Mouse (Mus musculus) embryonic fibroblast, embryonic 13.5 days (primary cell): ENCODE results near the gene Cyp2d11. TPM values are rescaled to one million over a fixed set of nuclear protein-coding genes. Genes with fewer than 3 reads are reported as not detected.

Experiments used
- H3K27ac ChIP-seq: 2 replicates; pipeline ENCODE4 v1.5.1; 2012; ENCODE audit warnings: low read length, control low read depth, inconsistent platforms; ENCODE audit not compliant: insufficient read depth
- H3K4me1 ChIP-seq: 2 replicates; pipeline ENCODE4 v1.6.1; 2011; ENCODE audit warnings: low read length; ENCODE audit not compliant: control insufficient read depth, insufficient read depth
- H3K4me3 ChIP-seq: 2 replicates; pipeline ENCODE4 v1.5.1; 2011; ENCODE audit warnings: mild to moderate bottlenecking, control low read depth, low read length; ENCODE audit not compliant: insufficient read depth
- CTCF ChIP-seq: IDR thresholded peaks from 2 replicates; pipeline ENCODE4 v1.5.1; 2011; ENCODE audit warnings: mild to moderate bottlenecking, control low read depth, low read length, moderate library complexity, borderline replicate concordance; ENCODE audit not compliant: insufficient read depth
- POLR2A ChIP-seq: IDR thresholded peaks from 2 replicates; pipeline ENCODE4 v1.6.1; 2011; ENCODE audit warnings: low read depth, mild to moderate bottlenecking, control low read depth, low read length, moderate library complexity
- polyA plus RNA-seq: library from polyadenylated mRNA; stranded (reverse); fragments of >200 nt; gene quantifications from 2 replicates; pipeline ENCODE4 v1.2.4, GENCODE M21; 2011; ENCODE audit warnings: low read depth; ENCODE audit not compliant: missing spikeins, insufficient read length

The Cyp2d11 gene
- polyA plus RNA-seq, 1 experiment, result not detected

- Histone ChIP-seq H3K4me3 (no peak overlapping the region), H3K27ac (no peak overlapping the region), H3K4me1 (no peaks in the 10 kb centered on the region)
- TF ChIP-seq POLR2A (no peak), CTCF (no peak)
These were observed 8.1 kb downstream of the Cyp2d11 start for GRCm38 (mm10) chr15:82385729-82386128.

GRCm38 (mm10) chr15:82382441-82382840, 11.4 kb downstream of the Cyp2d11 start:
- Histone ChIP-seq H3K27ac (no peak overlapping the region), H3K4me1 (no peaks in the 10 kb centered on the region), H3K4me3 (no peak overlapping the region)
- TF ChIP-seq CTCF, result no peak
- no peak for TF ChIP-seq POLR2A

GRCm38 (mm10) chr15:82380714-82381062, 13.1 kb downstream of the Cyp2d11 start:
- TF ChIP-seq POLR2A (no peak), CTCF (no peak)
- Histone ChIP-seq H3K4me3 (peak overlapping the region; percentile 15; the same call in 1 of the 2 replicates), H3K4me1 (0 out of 2 replicates have a peak, but pooled peaks cover 4% of the 10 kb centered on the region), H3K27ac (no peak overlapping the region)

GRCm38 (mm10) chr15:82379871-82380713, 13.7 kb downstream of the Cyp2d11 start, which contains the start of gene Cyp2d22:
TSS of gene Cyp2d22 (minus strand) at chr15:82380260.
- TF ChIP-seq POLR2A (peak; percentile 41; the same call in 1 of the 2 replicates), CTCF (no peak)
- 0 out of 2 replicates have a peak, but pooled peaks cover 4% of the 10 kb centered on the region for H3K4me1 ChIP-seq

GRCm38 (mm10) chr15:82379511-82379870, 14.3 kb downstream of the Cyp2d11 start:
- no peak for TF ChIP-seq CTCF
- TF ChIP-seq POLR2A, result no peak
- Histone ChIP-seq H3K27ac (no peak overlapping the region), H3K4me1 (0 out of 2 replicates have a peak, but pooled peaks cover 4% of the 10 kb centered on the region), H3K4me3 (peak overlapping the region; percentile 46)

More at GRCm38 (mm10) chr15:82379871-82380713, 13.7 kb downstream of the Cyp2d11 start, which contains the start of gene Cyp2d22:
- H3K4me3 ChIP-seq, result peak within 1 kb of the TSS; percentile 46
- H3K27ac ChIP-seq, result no peak within 1 kb of the TSS

GRCm38 (mm10) chr15:82378261-82379180, 15.3 kb downstream of the Cyp2d11 start:
- no peak overlapping the region for H3K4me3 ChIP-seq
- 0 out of 2 replicates have a peak overlapping the region, but pooled peaks have one; percentile 20 for H3K27ac ChIP-seq
- TF ChIP-seq CTCF (no peak), POLR2A (no peak)
- H3K4me1 ChIP-seq, result 0 out of 2 replicates have a peak, but pooled peaks cover 4% of the 10 kb centered on the region

GRCm38 (mm10) chr15:82377701-82378100, 16.1 kb downstream of the Cyp2d11 start:
- Histone ChIP-seq H3K27ac (no peak overlapping the region), H3K4me1 (0 out of 2 replicates have a peak, but pooled peaks cover 4% of the 10 kb centered on the region), H3K4me3 (no peak overlapping the region)
- no peak for TF ChIP-seq POLR2A
- TF ChIP-seq CTCF, result no peak

- Histone ChIP-seq H3K4me1 (0 out of 2 replicates have a peak, but pooled peaks cover 4% of the 10 kb centered on the region), H3K4me3 (no peak overlapping the region), H3K27ac (no peak overlapping the region)
- TF ChIP-seq CTCF, result no peak
- TF ChIP-seq POLR2A, result no peak
These were observed 17.3 kb downstream of the Cyp2d11 start for GRCm38 (mm10) chr15:82376393-82377138.

- no peak for TF ChIP-seq POLR2A
- TF ChIP-seq CTCF, result no peak
- H3K4me3 ChIP-seq, result no peak overlapping the region
- H3K4me1 ChIP-seq, result 0 out of 2 replicates have a peak, but pooled peaks cover 4% of the 10 kb centered on the region
- no peak overlapping the region for H3K27ac ChIP-seq
These were observed 18.0 kb downstream of the Cyp2d11 start for GRCm38 (mm10) chr15:82375855-82376254.
